Mouse (Mus musculus) cerebellum, adult 2 months (tissue): ENCODE measurements around the gene Hoxa13.

Experiments used
- CTCF ChIP-seq: fragments of 200-500 bp; IDR thresholded peaks from 2 replicates; pipeline ENCODE4 v1.5.1; 2011; ENCODE audit warnings: low read depth, mild to moderate bottlenecking, control low read depth, low read length, moderate library complexity, borderline replicate concordance; ENCODE audit not compliant: insufficient read depth
- POLR2A ChIP-seq: fragments of 200-500 bp; IDR thresholded peaks from 2 replicates; pipeline ENCODE4 v1.6.1; 2011; ENCODE audit warnings: low read length, control low read depth, borderline replicate concordance; ENCODE audit not compliant: insufficient read depth

DNA sequence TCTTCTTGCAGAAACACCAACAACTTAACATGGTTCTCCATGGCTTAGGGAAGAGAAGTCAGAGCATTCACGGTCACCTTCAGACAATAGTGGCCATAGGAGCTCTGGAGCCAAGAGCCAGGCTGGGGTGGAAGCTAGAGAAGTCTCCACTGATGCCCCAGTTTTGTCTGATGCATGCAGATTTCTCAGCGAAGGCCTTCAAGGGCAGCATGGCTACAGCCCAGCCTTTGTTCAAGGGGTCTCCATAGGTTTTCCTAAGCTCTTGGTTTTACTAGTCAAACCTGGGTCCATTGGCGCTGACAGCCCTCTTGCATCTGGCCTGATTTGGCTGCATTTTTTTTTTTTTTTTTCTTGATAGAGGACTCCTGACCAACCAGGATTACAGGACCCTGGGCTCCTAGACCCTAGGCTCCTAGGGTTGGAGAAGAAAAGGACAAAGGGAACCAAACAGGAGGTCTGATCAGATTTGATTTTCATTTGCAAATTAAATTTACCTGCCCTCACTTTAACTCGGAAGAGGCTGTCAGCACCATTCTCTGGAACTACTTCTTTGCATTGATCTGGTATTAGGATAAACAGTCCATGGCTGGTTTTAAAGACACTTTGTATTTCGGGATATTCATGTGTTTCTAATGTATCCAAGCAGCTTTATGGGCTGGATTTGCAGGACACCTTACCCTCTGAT, 3.6 kb upstream of the Hoxa13 start:
- TF ChIP-seq POLR2A (no peak), CTCF (no peak)
